Mouse (Mus musculus): ENCODE data around the gene Cct7. TPM values are rescaled to one million over a fixed set of nuclear protein-coding genes. Genes with fewer than 3 reads are reported as not detected.
A peak's percentile ranks its signal among the peaks of the same experiment; 100 is the strongest.

Cct7 gene
- polyA plus RNA-seq, 1 experiment from 2014 or later, result 559 TPM

- no peak for ATAC-seq (ENCODE audit: low FRiP score)
- H3K4me3 ChIP-seq (replicated peaks), result no peak overlapping the region
- H3K9me3 ChIP-seq (replicated peaks), result no peaks in the 10 kb centered on the region
- H3K4me1 ChIP-seq, result peaks cover 17% of the 10 kb centered on the region
- no peak overlapping the region for H3K9ac ChIP-seq (replicated peaks)
- 74% methylated on average over 2 of the region's 2 CpGs for WGBS
- peaks cover 40% of the 10 kb centered on the region for H3K27me3 ChIP-seq (replicated peaks)
- no peaks in the 10 kb centered on the region for H3K36me3 ChIP-seq
- no peak overlapping the region for H3K27ac ChIP-seq (replicated peaks)
- no peak overlapping the region for H3K4me2 ChIP-seq
Measured at GRCm38 (mm10) chr6:85485738-85486137, 34.4 kb downstream of the Cct7 start.

GRCm38 (mm10) chr6:85488510-85488909 is 37.2 kb downstream of the Cct7 start:
- H3K4me3 ChIP-seq (replicated peaks), result no peak overlapping the region
- H3K36me3 ChIP-seq, result no peaks in the 10 kb centered on the region
- WGBS, result 44% methylated on average over 4 of the region's 4 CpGs
- no peak for ATAC-seq (ENCODE audit: low FRiP score)
- no peak overlapping the region for H3K27ac ChIP-seq (replicated peaks)
- H3K4me1 ChIP-seq, result peaks cover 16% of the 10 kb centered on the region
- H3K27me3 ChIP-seq (replicated peaks), result peaks cover 39% of the 10 kb centered on the region
- no peak overlapping the region for H3K4me2 ChIP-seq
- no peak overlapping the region for H3K9ac ChIP-seq (replicated peaks)
- no peaks in the 10 kb centered on the region for H3K9me3 ChIP-seq (replicated peaks)

GRCm38 (mm10) chr6:85489717-85490116 is 38.4 kb downstream of the Cct7 start:
- WGBS, result 87% methylated on average over 3 of the region's 3 CpGs
- Histone ChIP-seq H3K36me3 (no peaks in the 10 kb centered on the region), H3K4me1 (peaks cover 4% of the 10 kb centered on the region; the same call in 1 of the 2 replicates), H3K27me3 (replicated peaks) (peaks cover 27% of the 10 kb centered on the region), H3K4me3 (replicated peaks) (no peak overlapping the region), H3K27ac (replicated peaks) (no peak overlapping the region), H3K9me3 (replicated peaks) (no peaks in the 10 kb centered on the region), H3K4me2 (no peak overlapping the region), H3K9ac (replicated peaks) (no peak overlapping the region)
- no peak for ATAC-seq (ENCODE audit: low FRiP score)

- no peaks in the 10 kb centered on the region for H3K4me1 ChIP-seq
- H3K27me3 ChIP-seq (replicated peaks), result peaks cover 22% of the 10 kb centered on the region
- H3K4me2 ChIP-seq, result no peak overlapping the region
- H3K36me3 ChIP-seq, result no peaks in the 10 kb centered on the region
- no peak overlapping the region for H3K4me3 ChIP-seq (replicated peaks)
- ATAC-seq (ENCODE audit: low FRiP score), result no peak
- no peak overlapping the region for H3K27ac ChIP-seq (replicated peaks)
- WGBS, result 91% methylated on average over 4 of the region's 4 CpGs
- H3K9ac ChIP-seq (replicated peaks), result no peak overlapping the region
- no peaks in the 10 kb centered on the region for H3K9me3 ChIP-seq (replicated peaks)
Measured at GRCm38 (mm10) chr6:85490252-85490651, 38.9 kb downstream of the Cct7 start.

GRCm38 (mm10) chr6:85491606-85492005 is 40.3 kb downstream of the Cct7 start:
- H3K4me1 ChIP-seq, result no peaks in the 10 kb centered on the region
- ATAC-seq (ENCODE audit: low FRiP score), result no peak
- no peak overlapping the region for H3K4me3 ChIP-seq (replicated peaks)
- H3K27ac ChIP-seq (replicated peaks), result no peak overlapping the region
- no peaks in the 10 kb centered on the region for H3K9me3 ChIP-seq (replicated peaks)
- H3K27me3 ChIP-seq (replicated peaks), result peaks cover 11% of the 10 kb centered on the region
- H3K4me2 ChIP-seq, result no peak overlapping the region
- WGBS, result 87% methylated on average over 3 of the region's 3 CpGs
- no peak overlapping the region for H3K9ac ChIP-seq (replicated peaks)
- H3K36me3 ChIP-seq, result no peaks in the 10 kb centered on the region

- Histone ChIP-seq H3K4me3 (replicated peaks) (no peak overlapping the region), H3K36me3 (no peaks in the 10 kb centered on the region), H3K27me3 (replicated peaks) (0 out of 2 replicates have a peak, but pooled peaks cover 3% of the 10 kb centered on the region), H3K27ac (replicated peaks) (no peak overlapping the region), H3K4me1 (peaks cover 11% of the 10 kb centered on the region), H3K4me2 (no peak overlapping the region), H3K9ac (replicated peaks) (no peak overlapping the region), H3K9me3 (replicated peaks) (no peaks in the 10 kb centered on the region)
- no peak for ATAC-seq (ENCODE audit: low FRiP score)
Measured at GRCm38 (mm10) chr6:85496976-85497375, 45.7 kb downstream of the Cct7 start.

GRCm38 (mm10) chr6:85498147-85498546 is 46.8 kb downstream of the Cct7 start:
- H3K9ac ChIP-seq (replicated peaks), result no peak overlapping the region
- 0 out of 2 replicates have a peak, but pooled peaks cover 3% of the 10 kb centered on the region for H3K27me3 ChIP-seq (replicated peaks)
- no peak overlapping the region for H3K4me2 ChIP-seq
- no peak for ATAC-seq (ENCODE audit: low FRiP score)
- H3K4me1 ChIP-seq, result peaks cover 18% of the 10 kb centered on the region
- H3K36me3 ChIP-seq, result no peaks in the 10 kb centered on the region
- H3K4me3 ChIP-seq (replicated peaks), result no peak overlapping the region
- WGBS, result 69% methylated on average over 9 of the region's 9 CpGs
- H3K9me3 ChIP-seq (replicated peaks), result no peaks in the 10 kb centered on the region
- H3K27ac ChIP-seq (replicated peaks), result no peak overlapping the region

- Histone ChIP-seq H3K4me3 (replicated peaks) (0 out of 2 replicates have a peak overlapping the region, but pooled peaks have one; percentile 4), H3K4me2 (no peak overlapping the region), H3K9me3 (replicated peaks) (no peaks in the 10 kb centered on the region), H3K36me3 (no peaks in the 10 kb centered on the region), H3K27me3 (replicated peaks) (0 out of 2 replicates have a peak, but pooled peaks cover 5% of the 10 kb centered on the region), H3K27ac (replicated peaks) (no peak overlapping the region), H3K4me1 (peaks cover 24% of the 10 kb centered on the region), H3K9ac (replicated peaks) (no peak overlapping the region)
- whole genome bisulfite sequencing, result 72% methylated on average over 1 of the region's 1 CpGs
- no peak for ATAC-seq (ENCODE audit: low FRiP score)
Measured at GRCm38 (mm10) chr6:85500416-85500815, 49.1 kb downstream of the Cct7 start.

- Histone ChIP-seq H3K9me3 (replicated peaks) (no peaks in the 10 kb centered on the region), H3K36me3 (no peaks in the 10 kb centered on the region), H3K9ac (replicated peaks) (peak overlapping the region; percentile 86), H3K27ac (replicated peaks) (peak overlapping the region; percentile 87), H3K27me3 (replicated peaks) (0 out of 2 replicates have a peak, but pooled peaks cover 2% of the 10 kb centered on the region), H3K4me3 (replicated peaks) (peak overlapping the region; percentile 82), H3K4me2 (peak overlapping the region; percentile 71), H3K4me1 (peaks cover 24% of the 10 kb centered on the region)
- 0 out of 2 replicates have a peak, but pooled peaks have one; percentile 6 for ATAC-seq (ENCODE audit: low FRiP score)
- 10% methylated on average over 6 of the region's 6 CpGs for WGBS
Measured at GRCm38 (mm10) chr6:85501571-85502102, 50.3 kb downstream of the Cct7 start.

GRCm38 (mm10) chr6:85502103-85502910 is 51.0 kb downstream of the Cct7 start:
- Histone ChIP-seq H3K9ac (replicated peaks) (peak overlapping the region; percentile 86), H3K36me3 (no peaks in the 10 kb centered on the region), H3K27ac (replicated peaks) (peak overlapping the region; percentile 87), H3K27me3 (replicated peaks) (0 out of 2 replicates have a peak, but pooled peaks cover 4% of the 10 kb centered on the region), H3K4me3 (replicated peaks) (peak overlapping the region; percentile 82), H3K4me1 (peaks cover 24% of the 10 kb centered on the region), H3K4me2 (peak overlapping the region; percentile 71), H3K9me3 (replicated peaks) (no peaks in the 10 kb centered on the region)
- WGBS, result under 1% methylated on average over 37 of the region's 37 CpGs
- peak; percentile 80 for ATAC-seq (ENCODE audit: low FRiP score)

- peak within 1 kb of the TSS; percentile 86 for H3K9ac ChIP-seq (replicated peaks)
- H3K9me3 ChIP-seq (replicated peaks), result no peaks in the 10 kb centered on the region
- peaks cover 8% of the 10 kb centered on the region; the same call in 1 of the 2 replicates for H3K27me3 ChIP-seq (replicated peaks)
- peaks cover 24% of the 10 kb centered on the region for H3K4me1 ChIP-seq
- H3K27ac ChIP-seq (replicated peaks), result peak within 1 kb of the TSS; percentile 87
- no peaks in the 10 kb centered on the region for H3K36me3 ChIP-seq
- peak within 1 kb of the TSS; percentile 82 for H3K4me3 ChIP-seq (replicated peaks)
- H3K4me2 ChIP-seq, result peak within 1 kb of the TSS; percentile 71
- WGBS, result 2% methylated on average over 18 of the region's 22 CpGs
- peak; percentile 92 for ATAC-seq (ENCODE audit: low FRiP score)
Measured at GRCm38 (mm10) chr6:85502911-85503250, 51.6 kb downstream of the Cct7 start, which contains the start of gene Fbxo41. Gene Fbxo41, minus strand, starts transcription at chr6:85502994.

- 42% methylated on average over 2 of the region's 2 CpGs for WGBS
- no peak for ATAC-seq (ENCODE audit: low FRiP score)
- no peak overlapping the region for H3K4me3 ChIP-seq (replicated peaks)
- no peak overlapping the region for H3K27ac ChIP-seq (replicated peaks)
- no peaks in the 10 kb centered on the region for H3K36me3 ChIP-seq
- no peaks in the 10 kb centered on the region for H3K9me3 ChIP-seq (replicated peaks)
- H3K9ac ChIP-seq (replicated peaks), result no peak overlapping the region
- no peak overlapping the region for H3K4me2 ChIP-seq
- H3K27me3 ChIP-seq (replicated peaks), result peaks cover 26% of the 10 kb centered on the region
- peaks cover 24% of the 10 kb centered on the region for H3K4me1 ChIP-seq
Measured at GRCm38 (mm10) chr6:85504908-85505307, 53.6 kb downstream of the Cct7 start.

All from neural tube, embryonic 15.5 days (tissue).